Mouse (Mus musculus) lung, postnatal 0 days (tissue): ENCODE measurements around the gene Schip1. TPM values are rescaled to one million over a fixed set of nuclear protein-coding genes. Genes with fewer than 3 reads are reported as not detected.
A peak's percentile ranks its signal among the peaks of the same experiment; 100 is the strongest.

ENCODE experiments used
- ATAC-seq: fragments of 200-750 bp; cut with Nextera tagmentation; 2 replicates; pipeline ENCODE4 v1.8.0; 2017; ENCODE audit warnings: moderate library complexity
- DNase-seq: peaks from one replicate; pipeline ENCODE4 v3.0.0-alpha.2; 2016; ENCODE audit warnings: low spot score
- H3K27ac ChIP-seq: fragments of 300-500 bp; sonication (generic); 2 replicates; pipeline ENCODE4 v1.5.1; 2014; ENCODE audit warnings: antibody characterized with exemption, mild to moderate bottlenecking, low read length, mixed read lengths
- H3K27me3 ChIP-seq: fragments of 300-500 bp; sonication (generic); replicated peaks from 2 replicates; pipeline ENCODE4 v1.6.1; 2014; ENCODE audit warnings: low read length, mixed read lengths; ENCODE audit not compliant: insufficient read depth
- H3K36me3 ChIP-seq: fragments of 300-500 bp; sonication (generic); 2 replicates; pipeline ENCODE4 v1.6.1; 2014; ENCODE audit warnings: low read length, mixed read lengths; ENCODE audit not compliant: insufficient read depth
- H3K4me1 ChIP-seq: fragments of 300-500 bp; sonication (generic); 2 replicates; pipeline ENCODE4 v1.6.1; 2014; ENCODE audit warnings: antibody characterized with exemption, low read depth, low read length, mixed read lengths; ENCODE audit not compliant: insufficient read depth
- H3K4me2 ChIP-seq: fragments of 300-500 bp; sonication (generic); replicated peaks from 2 replicates; pipeline ENCODE4 v1.6.1; 2014; ENCODE audit warnings: low read depth, mild to moderate bottlenecking, low read length, moderate library complexity, mixed read lengths
- H3K4me3 ChIP-seq: fragments of 300-500 bp; sonication (generic); 2 replicates; pipeline ENCODE4 v1.5.1; 2014; ENCODE audit warnings: low read depth, low read length
- H3K9ac ChIP-seq: fragments of 300-500 bp; sonication (generic); replicated peaks from 2 replicates; pipeline ENCODE4 v1.6.1; 2014; ENCODE audit warnings: low read depth, mild to moderate bottlenecking
- H3K9me3 ChIP-seq: fragments of 300-500 bp; sonication (generic); 2 replicates; pipeline ENCODE4 v1.6.1; 2016; ENCODE audit warnings: low read length, mixed read lengths
- CTCF ChIP-seq: IDR thresholded peaks from 2 replicates; pipeline ENCODE4 v1.5.1; 2016; ENCODE audit warnings: antibody characterized with exemption, mild to moderate bottlenecking
- EP300 ChIP-seq: IDR thresholded peaks from 2 replicates; pipeline ENCODE4 v1.6.1; 2016; ENCODE audit warnings: antibody characterized with exemption, mild to moderate bottlenecking, control low read depth
- WGBS: fragments of 180-500 bp; shearing (Covaris S2); extraction: QIAGEN DNeasy Blood & Tissue Kit; methylation state at CpG from one replicate; pipeline ENCODE4 v1.1.7; 2014; 5-methylcytosine and 5-hydroxymethylcytosine counted together
- polyA plus RNA-seq: library from polyadenylated mRNA; unstranded; fragments of >200 nt; fragmentation: Nextera tagmentation; extraction: Ambion mirVana; gene quantifications from 2 replicates; pipeline ENCODE4 v1.2.1, GENCODE M21; 2015

The Schip1 gene
- polyA plus RNA-seq, 1 experiment from 2014 or later = 52.2 TPM

DNA sequence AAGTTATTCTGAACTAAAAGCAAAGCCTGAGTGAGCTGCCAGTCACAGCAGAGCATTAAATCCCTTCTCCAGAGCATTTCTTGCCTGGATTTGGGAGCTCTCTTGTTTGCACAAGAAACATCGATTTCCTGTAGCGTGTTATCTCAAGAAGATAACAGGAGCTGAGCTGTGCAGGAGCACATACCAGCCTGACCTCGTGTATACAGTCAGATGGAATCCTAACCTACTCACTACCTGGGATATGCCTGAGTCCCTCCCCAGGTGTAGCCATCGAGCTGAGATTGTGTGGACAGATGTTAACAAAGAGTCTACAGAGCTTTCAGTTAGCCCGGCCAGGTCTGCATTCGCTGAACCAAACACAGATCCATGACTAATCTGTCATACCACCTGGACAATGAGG lies 494.1 kb downstream of the Schip1 start:
- peaks cover 9% of the 10 kb centered on the region; the same call in 1 of the 2 replicates for H3K4me1 ChIP-seq
- no peaks in the 10 kb centered on the region for H3K27me3 ChIP-seq
- H3K27ac ChIP-seq = no peak overlapping the region
- H3K9ac ChIP-seq = no peak overlapping the region
- no peaks in the 10 kb centered on the region for H3K36me3 ChIP-seq
- no peak for DNase-seq
- no peak overlapping the region for H3K4me3 ChIP-seq
- no peak for TF ChIP-seq EP300
- no peak for TF ChIP-seq CTCF
- no peak for ATAC-seq
- no peak overlapping the region for H3K4me2 ChIP-seq
- H3K9me3 ChIP-seq = no peaks in the 10 kb centered on the region
- WGBS = 41% methylated on average over 6 of the region's 6 CpGs

DNA sequence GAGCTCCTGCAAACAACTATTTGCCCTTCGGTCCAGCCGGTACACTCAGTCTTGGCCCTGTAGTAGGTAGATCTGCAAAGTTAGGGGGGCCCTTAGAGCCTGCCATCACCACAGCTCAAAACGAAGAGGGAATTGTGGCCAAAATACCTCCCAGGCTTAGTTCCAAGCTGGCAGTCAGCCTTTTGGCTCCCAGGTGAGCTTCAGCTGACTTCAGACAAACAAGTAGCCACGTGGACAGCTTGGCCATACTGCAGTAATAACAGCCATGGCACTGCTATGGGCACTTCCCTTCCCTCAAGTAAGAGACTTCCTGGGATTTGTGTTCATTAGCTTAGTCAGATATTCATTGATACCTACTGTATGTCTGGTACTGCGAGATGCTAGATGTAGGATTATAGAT lies 495.5 kb downstream of the Schip1 start:
- TF ChIP-seq CTCF (no peak), EP300 (no peak)
- Histone ChIP-seq H3K9ac (no peak overlapping the region), H3K9me3 (no peaks in the 10 kb centered on the region), H3K36me3 (no peaks in the 10 kb centered on the region), H3K27ac (no peak overlapping the region), H3K4me1 (peaks cover 4% of the 10 kb centered on the region; the same call in 1 of the 2 replicates), H3K27me3 (no peaks in the 10 kb centered on the region), H3K4me3 (no peak overlapping the region), H3K4me2 (no peak overlapping the region)
- ATAC-seq (no peak), DNase-seq (no peak)
- 70% methylated on average over 5 of the region's 5 CpGs for WGBS

DNA sequence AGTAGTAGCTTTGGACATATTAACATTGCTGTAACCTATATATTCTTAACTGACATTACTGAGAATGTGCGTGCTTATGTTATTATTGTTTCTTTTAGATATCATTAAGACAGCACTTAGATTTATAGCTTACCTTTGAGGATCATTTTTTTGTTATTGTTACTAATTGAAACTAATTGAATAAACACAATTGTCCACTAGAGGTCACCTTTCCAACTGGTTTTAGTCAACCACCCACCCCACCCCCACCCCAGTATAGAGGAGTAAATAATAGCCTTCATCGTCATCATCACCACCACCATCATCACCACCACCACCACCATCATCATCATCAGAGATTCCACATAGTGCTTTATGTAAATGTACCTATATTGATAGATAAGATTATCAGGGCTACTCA lies 498.2 kb downstream of the Schip1 start:
- Histone ChIP-seq H3K4me2 (no peak overlapping the region), H3K4me1 (no peaks in the 10 kb centered on the region), H3K9ac (no peak overlapping the region), H3K27me3 (no peaks in the 10 kb centered on the region), H3K9me3 (no peaks in the 10 kb centered on the region), H3K27ac (no peak overlapping the region), H3K36me3 (no peaks in the 10 kb centered on the region), H3K4me3 (no peak overlapping the region)
- TF ChIP-seq EP300 = no peak
- TF ChIP-seq CTCF = peak; percentile 44
- no peak for DNase-seq
- WGBS = 67% methylated on average over 2 of the region's 2 CpGs
- ATAC-seq = no peak

DNA sequence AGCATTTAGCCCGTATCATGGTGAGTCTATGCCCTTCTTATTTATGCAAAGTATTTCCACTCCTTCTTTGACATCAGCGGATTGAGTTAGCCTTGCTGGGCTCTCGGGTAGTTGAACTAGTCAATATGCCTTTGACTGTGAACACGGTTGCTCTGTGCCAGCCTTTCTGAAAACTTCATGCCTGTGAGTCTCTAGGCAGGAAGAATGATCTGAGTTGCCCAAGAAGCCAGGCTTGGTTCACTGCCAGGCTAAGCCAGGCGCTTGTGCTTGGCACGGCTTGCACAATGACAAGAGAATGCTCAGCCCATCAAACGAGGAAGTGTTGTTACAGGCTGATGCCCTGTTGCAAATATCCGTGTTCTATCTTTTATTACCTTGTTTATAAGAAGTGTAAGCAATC lies 499.3 kb downstream of the Schip1 start:
- H3K27ac ChIP-seq = no peak overlapping the region
- no peak overlapping the region for H3K9ac ChIP-seq
- WGBS = 40% methylated on average over 8 of the region's 8 CpGs
- H3K4me3 ChIP-seq = no peak overlapping the region
- TF ChIP-seq CTCF (no peak), EP300 (no peak)
- no peaks in the 10 kb centered on the region for H3K9me3 ChIP-seq
- ATAC-seq = peak; percentile 28; the same call in 1 of the 2 replicates
- H3K4me1 ChIP-seq = no peaks in the 10 kb centered on the region
- H3K36me3 ChIP-seq = no peaks in the 10 kb centered on the region
- H3K4me2 ChIP-seq = no peak overlapping the region
- peak; percentile 42 for DNase-seq
- H3K27me3 ChIP-seq = no peaks in the 10 kb centered on the region

GRCm38 (mm10) chr3:68564978-68565674 lies 500.5 kb downstream of the Schip1 start:
- no peak overlapping the region for H3K9ac ChIP-seq
- H3K27ac ChIP-seq = no peak overlapping the region
- DNase-seq = no peak
- ATAC-seq = no peak
- no peaks in the 10 kb centered on the region for H3K27me3 ChIP-seq
- no peaks in the 10 kb centered on the region for H3K4me1 ChIP-seq
- no peaks in the 10 kb centered on the region for H3K36me3 ChIP-seq
- WGBS = 88% methylated on average over 10 of the region's 10 CpGs
- no peaks in the 10 kb centered on the region for H3K9me3 ChIP-seq
- no peak overlapping the region for H3K4me3 ChIP-seq
- no peak overlapping the region for H3K4me2 ChIP-seq
- TF ChIP-seq CTCF (no peak), EP300 (no peak)

GRCm38 (mm10) chr3:68565675-68566055 lies 501.1 kb downstream of the Schip1 start:
- ATAC-seq = no peak
- no peak overlapping the region for H3K4me2 ChIP-seq
- DNase-seq = no peak
- no peaks in the 10 kb centered on the region for H3K36me3 ChIP-seq
- H3K27me3 ChIP-seq = no peaks in the 10 kb centered on the region
- WGBS = 77% methylated on average over 4 of the region's 4 CpGs
- H3K9ac ChIP-seq = no peak overlapping the region
- no peaks in the 10 kb centered on the region for H3K4me1 ChIP-seq
- no peak overlapping the region for H3K27ac ChIP-seq
- TF ChIP-seq CTCF (no peak), EP300 (no peak)
- no peaks in the 10 kb centered on the region for H3K9me3 ChIP-seq
- no peak overlapping the region for H3K4me3 ChIP-seq
